Mouse (Mus musculus): Measurements from ENCODE around the gene Catsperg1. TPM values are rescaled to one million over a fixed set of nuclear protein-coding genes. Genes with fewer than 3 reads are reported as not detected.

Catsperg1 gene
- polyA plus RNA-seq, 1 experiment from 2014 or later: 0.53 TPM

- H3K9me3 ChIP-seq (replicated peaks; ENCODE audit: low read length): no peaks in the 10 kb centered on the region
- peak within 1 kb of the TSS; percentile 51 for H3K4me2 ChIP-seq (ENCODE audit: low read length)
- H3K27me3 ChIP-seq (ENCODE audit: insufficient read depth, low read length): no peaks in the 10 kb centered on the region
- no peaks in the 10 kb centered on the region for H3K36me3 ChIP-seq (ENCODE audit: insufficient read depth, low read length)
- H3K4me1 ChIP-seq (replicated peaks; ENCODE audit: insufficient read depth, low read length): peaks cover 4% of the 10 kb centered on the region; the same call in 1 of the 2 replicates
- no peak for TF ChIP-seq CTCF (IDR thresholded peaks at IDR 0.05; ENCODE audit: low read depth)
- DNase-seq (ENCODE audit: low spot score): peak; percentile 55
- under 1% methylated on average over 15 of the region's 20 CpGs for WGBS
- peak; percentile 49; the same call in 1 of the 2 replicates for ATAC-seq (replicated peaks; ENCODE audit: low FRiP score, low read depth)
- no peak within 1 kb of the TSS for H3K27ac ChIP-seq
- no peak within 1 kb of the TSS for H3K9ac ChIP-seq (ENCODE audit: low read depth, low read length)
- 0 out of 2 replicates have a peak within 1 kb of the TSS, but pooled peaks have one; percentile 14 for H3K4me3 ChIP-seq (replicated peaks; ENCODE audit: low read depth, low read length)
These were observed 79.0 kb downstream of the Catsperg1 start, which contains the start of gene Rasgrp4 for GRCm38 (mm10) chr7:29134693-29135386. Gene Rasgrp4, plus strand, starts transcription at chr7:29134851.

GRCm38 (mm10) chr7:29134230-29134629 is 79.6 kb downstream of the Catsperg1 start:
- DNase-seq (ENCODE audit: low spot score): no peak
- WGBS: 3% methylated on average over 4 of the region's 4 CpGs
- Histone ChIP-seq H3K9ac (ENCODE audit: low read depth, low read length) (no peak overlapping the region), H3K36me3 (ENCODE audit: insufficient read depth, low read length) (no peaks in the 10 kb centered on the region), H3K4me3 (replicated peaks; ENCODE audit: low read depth, low read length) (0 out of 2 replicates have a peak overlapping the region, but pooled peaks have one; percentile 14), H3K4me1 (replicated peaks; ENCODE audit: insufficient read depth, low read length) (peaks cover 4% of the 10 kb centered on the region; the same call in 1 of the 2 replicates), H3K27ac (no peak overlapping the region), H3K27me3 (ENCODE audit: insufficient read depth, low read length) (no peaks in the 10 kb centered on the region), H3K4me2 (ENCODE audit: low read length) (peak overlapping the region; percentile 51), H3K9me3 (replicated peaks; ENCODE audit: low read length) (no peaks in the 10 kb centered on the region)
- no peak for TF ChIP-seq CTCF (IDR thresholded peaks at IDR 0.05; ENCODE audit: low read depth)
- ATAC-seq (replicated peaks; ENCODE audit: low FRiP score, low read depth): no peak

Other genes starting within 250 kb of the Catsperg1 start
- 467 and 479 TPM in 2 replicates for gene Eif3k, start 232.2 kb downstream of the Catsperg1 start, polyA plus RNA-seq (2015; fragmentation: Nextera tagmentation; extraction: Ambion mirVana)
- 7.6 and 9.5 TPM in 2 replicates for gene Map4k1, start 232.0 kb downstream of the Catsperg1 start, polyA plus RNA-seq (2015; fragmentation: Nextera tagmentation; extraction: Ambion mirVana)
- 0.15 and 0.17 TPM in 2 replicates for gene Ryr1, start 88.9 kb downstream of the Catsperg1 start, polyA plus RNA-seq (2015; fragmentation: Nextera tagmentation; extraction: Ambion mirVana)
- gene Rasgrp4, start 79.2 kb downstream of the Catsperg1 start, polyA plus RNA-seq (2015; fragmentation: Nextera tagmentation; extraction: Ambion mirVana): 0.49 and 1.2 TPM in 2 replicates
- 27.3 and 30.0 TPM in 2 replicates for gene Fam98c, start 57.8 kb downstream of the Catsperg1 start, polyA plus RNA-seq (2015; fragmentation: Nextera tagmentation; extraction: Ambion mirVana)
- gene Ggn, start 43.8 kb downstream of the Catsperg1 start, polyA plus RNA-seq (2015; fragmentation: Nextera tagmentation; extraction: Ambion mirVana): 0.70 and 0.71 TPM in 2 replicates
- 1.6 and 2.3 TPM in 2 replicates for gene Spred3, start 43.6 kb downstream of the Catsperg1 start, polyA plus RNA-seq (2015; fragmentation: Nextera tagmentation; extraction: Ambion mirVana)
- 296 and 298 TPM in 2 replicates for gene Psmd8, start 33.3 kb downstream of the Catsperg1 start, polyA plus RNA-seq (2015; fragmentation: Nextera tagmentation; extraction: Ambion mirVana)
- 0.87 and 0.88 TPM in 2 replicates for gene Kcnk6, start 18.5 kb upstream of the Catsperg1 start, polyA plus RNA-seq (2015; fragmentation: Nextera tagmentation; extraction: Ambion mirVana)
- gene Yif1b, start 24.3 kb upstream of the Catsperg1 start, polyA plus RNA-seq (2015; fragmentation: Nextera tagmentation; extraction: Ambion mirVana): 121 and 131 TPM in 2 replicates
- 23.7 and 24.1 TPM in 2 replicates for gene 2200002D01Rik, start 34.4 kb upstream of the Catsperg1 start, polyA plus RNA-seq (2015; fragmentation: Nextera tagmentation; extraction: Ambion mirVana)
- gene Spint2, start 67.9 kb upstream of the Catsperg1 start, polyA plus RNA-seq (2015; fragmentation: Nextera tagmentation; extraction: Ambion mirVana): 460 and 496 TPM in 2 replicates
- gene Ppp1r14a, start 75.3 kb upstream of the Catsperg1 start, polyA plus RNA-seq (2015; fragmentation: Nextera tagmentation; extraction: Ambion mirVana): 21.6 and 25.0 TPM in 2 replicates
- gene Dpf1, start 89.9 kb upstream of the Catsperg1 start, polyA plus RNA-seq (2015; fragmentation: Nextera tagmentation; extraction: Ambion mirVana): 0.70 and 0.72 TPM in 2 replicates

Measured in kidney, postnatal 0 days (tissue).